Mouse (Mus musculus): ENCODE data around the gene Helt.

Gene Helt

DNA sequence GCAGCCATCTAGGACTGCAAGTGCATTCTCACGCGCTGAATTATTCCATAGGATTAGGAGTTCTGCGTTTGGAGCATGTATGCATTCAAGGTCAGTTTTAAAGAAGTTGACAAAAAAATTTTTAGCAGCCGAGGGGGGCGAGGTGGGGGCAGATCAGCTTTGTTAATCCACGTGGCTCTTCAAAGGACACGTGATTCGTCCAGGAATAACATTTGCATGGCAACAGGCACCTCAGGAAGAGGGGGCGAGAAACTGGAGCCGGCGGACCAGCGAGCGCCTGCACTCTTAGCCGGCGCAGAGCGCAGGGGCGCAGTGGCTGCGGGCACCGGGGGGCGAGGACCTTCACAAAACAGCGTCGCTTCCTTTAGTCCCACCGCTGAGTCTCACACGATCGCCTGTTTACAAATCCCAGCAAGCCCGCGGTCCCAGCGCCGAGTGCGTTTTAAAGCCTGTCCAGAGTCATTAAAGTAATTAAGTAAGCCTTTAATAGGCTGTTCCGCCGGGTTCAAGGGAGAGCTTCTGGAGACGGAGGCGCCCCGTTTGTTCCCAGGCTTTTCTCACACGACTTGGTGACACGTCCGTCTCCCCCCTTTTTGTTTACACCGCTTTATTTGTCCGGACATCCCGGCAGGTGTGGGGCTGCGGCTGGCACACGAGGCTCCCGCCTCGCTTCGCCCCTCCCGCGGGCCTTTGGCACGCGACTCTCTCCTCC, at the start of gene Helt:
Gene Helt (minus strand): TSS at position 491 of the 712 bp plus-strand sequence.
- no peak for DNase-seq

DNA sequence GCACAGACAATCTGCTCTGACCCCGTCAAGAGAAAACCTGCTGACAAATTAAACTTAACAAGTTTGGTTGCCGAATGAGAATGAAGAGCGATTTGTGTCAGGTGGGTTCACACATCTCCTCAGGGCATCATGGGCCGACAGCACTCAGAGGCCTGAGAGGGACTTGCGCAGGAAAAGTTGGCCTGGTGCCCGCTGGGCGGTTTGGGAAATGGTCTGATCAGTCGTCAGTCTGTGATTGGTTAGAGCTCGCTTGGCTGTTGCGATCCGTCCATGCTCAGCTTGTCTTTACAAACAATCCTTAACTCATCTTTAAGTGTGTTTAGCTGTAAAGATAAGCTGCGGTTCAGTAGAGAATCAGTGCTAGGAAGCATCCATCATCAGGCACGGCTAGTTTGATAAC, 47.8 kb upstream of the Helt start:
- peak; percentile 32 for DNase-seq

DNA sequence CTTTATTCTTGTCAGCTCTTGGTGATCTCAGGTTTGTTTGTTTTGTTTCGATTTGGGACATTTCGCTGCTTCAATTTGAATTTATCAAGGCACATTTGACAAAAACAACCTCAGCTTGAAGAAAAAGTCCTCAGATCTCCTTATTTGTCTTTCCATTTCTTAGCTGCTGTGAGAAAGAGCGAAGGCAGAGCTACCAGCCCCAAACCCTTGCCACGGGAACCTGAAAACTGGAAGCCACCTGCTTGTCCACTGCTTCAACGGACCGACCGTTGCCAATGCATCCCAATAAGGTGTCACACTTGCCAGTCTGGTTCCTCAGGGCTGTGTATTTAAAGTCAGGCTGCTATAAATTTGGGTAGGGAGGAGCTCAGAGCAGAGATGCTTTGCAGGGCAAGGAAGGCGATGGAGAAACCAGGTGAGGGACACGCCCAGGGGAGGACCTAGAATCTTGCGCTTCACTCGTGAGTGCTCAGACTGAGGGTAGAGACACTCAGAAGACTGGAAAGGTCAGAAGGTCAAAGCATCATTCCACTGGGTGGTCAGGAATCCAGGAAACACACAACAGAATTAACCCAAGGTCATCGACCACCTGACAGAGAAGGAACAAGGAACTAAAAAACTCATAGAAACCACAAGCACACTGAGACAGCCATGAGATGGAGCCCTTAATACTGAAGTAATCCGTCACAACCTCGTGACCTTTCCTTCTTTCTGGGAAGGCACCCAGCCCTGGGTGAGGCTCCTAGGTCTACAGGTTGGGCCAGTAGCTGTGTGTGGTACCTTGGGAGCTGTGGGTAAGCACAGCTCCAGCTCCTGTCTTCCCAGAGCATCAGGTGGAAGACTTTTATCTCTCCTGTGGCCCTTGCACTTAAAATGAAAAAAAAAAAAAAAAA, 46.2 kb upstream of the Helt start:
- no peak for DNase-seq

DNA sequence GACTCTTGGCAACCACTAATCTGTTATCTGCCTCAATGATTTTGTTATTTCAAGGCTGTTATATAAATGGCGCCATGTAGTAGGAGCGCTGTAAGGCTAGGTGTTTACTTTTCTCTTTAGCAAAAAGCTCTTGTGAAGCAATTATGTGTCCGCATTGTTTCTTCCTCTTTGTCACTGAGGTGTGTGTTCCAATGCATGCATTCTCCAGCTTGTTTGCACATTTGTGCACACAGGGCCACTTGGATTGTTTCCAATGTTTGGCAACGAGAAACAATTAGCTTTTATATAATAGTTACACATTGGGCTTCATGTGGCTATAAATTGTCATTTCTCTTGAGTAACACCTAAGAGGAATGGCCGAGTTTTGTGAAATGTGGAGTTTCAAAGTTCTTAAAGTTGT, 44.8 kb upstream of the Helt start:
- no peak for DNase-seq

DNA sequence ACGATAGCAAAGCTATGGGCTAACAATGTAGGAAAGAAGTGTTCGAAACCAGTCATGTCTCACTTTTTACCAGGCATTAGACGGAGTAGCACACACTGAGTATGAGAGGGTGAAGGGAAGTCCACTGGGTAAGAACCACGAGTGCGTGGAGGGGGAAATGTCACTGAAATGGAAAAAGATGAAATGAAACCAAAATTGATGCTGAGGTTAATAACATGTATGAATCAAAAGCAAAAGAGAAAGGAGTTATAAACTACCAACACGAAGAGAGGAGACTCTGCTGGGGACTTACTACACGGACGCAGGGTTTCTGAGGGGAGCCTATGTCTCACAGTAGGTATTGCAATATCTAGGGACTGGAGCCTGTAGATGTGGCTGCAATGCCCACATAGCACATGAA, 41.9 kb upstream of the Helt start:
- no peak for DNase-seq

DNA sequence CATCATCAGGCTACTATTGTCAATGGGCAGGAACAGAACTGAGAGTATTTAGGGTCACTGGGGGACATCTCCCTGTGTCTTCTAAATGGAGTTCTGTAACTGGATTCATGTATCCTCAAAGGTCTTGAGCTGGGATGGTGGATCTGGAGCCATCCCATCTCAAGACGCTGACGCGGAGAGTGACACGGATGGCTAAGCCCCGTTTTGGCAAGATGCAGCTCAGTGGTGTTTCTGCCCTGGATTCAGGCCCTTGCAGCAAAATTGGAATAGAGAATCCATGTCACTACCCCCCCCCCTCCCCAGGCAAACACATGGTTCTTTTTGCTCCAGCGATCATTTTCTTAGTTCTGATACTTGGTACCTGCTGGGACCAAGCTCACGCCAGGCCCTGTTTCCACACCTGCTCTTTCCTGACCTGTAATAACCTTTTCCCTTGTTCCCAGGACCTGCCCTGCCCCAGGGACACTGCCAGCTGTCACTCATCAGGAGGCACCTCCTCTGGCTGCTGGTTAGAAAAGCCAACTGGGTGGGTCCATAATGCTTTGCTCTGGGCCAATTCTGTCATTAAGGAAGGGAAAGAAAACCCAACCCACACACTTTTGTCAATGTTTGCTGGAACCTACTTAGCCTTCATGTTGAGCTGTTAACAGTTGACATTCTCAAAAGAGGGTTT, 38.1 kb upstream of the Helt start:
- DNase-seq: no peak

DNA sequence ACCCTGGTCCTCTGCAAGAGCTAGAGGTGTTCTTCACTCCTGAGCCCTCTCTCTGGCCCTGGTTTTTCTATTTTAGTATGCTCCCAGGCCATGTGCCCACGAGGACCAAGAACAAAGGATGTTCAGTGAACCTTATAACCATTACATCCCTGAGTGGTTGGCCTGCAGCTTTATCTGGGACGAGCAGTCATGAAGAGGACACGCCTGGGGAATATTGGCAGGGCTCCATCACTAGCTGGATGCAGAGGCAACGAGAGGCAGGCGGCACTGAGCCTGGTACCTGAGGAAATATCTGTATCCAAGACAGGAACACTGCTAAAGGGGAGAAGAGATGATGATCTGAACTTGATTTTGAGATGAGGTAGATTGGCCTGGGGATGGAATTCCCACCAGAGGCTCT, 37.3 kb upstream of the Helt start:
- DNase-seq: no peak

DNA sequence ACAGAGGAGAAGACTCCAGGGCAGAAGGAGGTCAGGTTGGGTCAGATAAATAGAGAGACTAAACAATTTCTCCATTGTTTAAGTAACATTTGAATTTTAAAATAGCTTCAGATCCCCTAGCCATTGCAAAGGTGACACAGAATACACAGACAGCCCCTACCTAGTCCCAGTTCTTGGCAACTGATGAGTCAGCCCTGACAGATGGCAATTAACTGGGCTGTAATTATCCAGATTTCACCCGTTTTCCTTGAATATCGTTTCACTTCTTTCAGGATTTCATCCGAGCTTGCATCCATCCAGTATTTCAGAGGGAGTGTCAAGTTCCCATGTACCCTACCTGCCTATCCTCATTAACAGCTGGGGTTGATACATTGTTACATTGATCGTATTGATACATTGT, 34.9 kb upstream of the Helt start:
- DNase-seq: no peak

DNA sequence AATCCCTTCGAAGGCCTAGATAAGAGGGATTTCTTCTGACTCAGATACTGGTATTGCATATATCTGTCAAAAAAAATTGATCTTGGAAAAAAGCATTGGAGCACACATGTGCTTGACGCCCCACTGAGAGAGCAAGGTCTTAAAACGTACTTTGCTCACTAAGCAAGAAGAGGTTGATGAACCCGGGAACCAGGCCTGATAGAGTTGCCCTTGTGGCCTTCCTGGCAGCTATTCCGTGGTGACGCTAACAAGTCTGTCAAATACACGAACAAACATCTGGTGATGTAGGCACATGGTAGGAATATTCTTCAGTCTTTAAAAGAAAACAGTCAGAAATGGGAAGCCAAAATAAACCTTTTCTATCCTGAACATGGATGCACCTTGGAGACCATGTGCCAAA, 32.8 kb upstream of the Helt start:
- DNase-seq: no peak

DNA sequence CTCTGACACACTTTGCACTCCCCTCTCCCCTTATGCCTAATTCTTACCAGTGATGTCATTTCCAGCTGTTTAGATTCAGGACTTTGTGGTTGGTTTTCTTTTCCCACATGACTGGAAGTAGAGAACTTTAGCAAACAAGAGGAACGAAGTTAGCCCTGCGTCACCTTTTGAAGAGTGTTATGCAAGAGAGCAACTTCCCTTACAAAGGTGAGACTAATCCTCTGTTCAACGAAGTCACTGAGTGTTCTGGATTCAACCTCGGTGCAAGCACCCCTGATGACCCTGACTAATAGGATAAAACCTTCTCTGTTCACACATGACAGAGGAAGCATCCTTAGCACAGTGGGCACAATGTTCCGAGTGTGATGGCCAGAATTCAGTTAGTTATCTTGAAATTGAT, 32.2 kb upstream of the Helt start:
- DNase-seq: no peak

DNA sequence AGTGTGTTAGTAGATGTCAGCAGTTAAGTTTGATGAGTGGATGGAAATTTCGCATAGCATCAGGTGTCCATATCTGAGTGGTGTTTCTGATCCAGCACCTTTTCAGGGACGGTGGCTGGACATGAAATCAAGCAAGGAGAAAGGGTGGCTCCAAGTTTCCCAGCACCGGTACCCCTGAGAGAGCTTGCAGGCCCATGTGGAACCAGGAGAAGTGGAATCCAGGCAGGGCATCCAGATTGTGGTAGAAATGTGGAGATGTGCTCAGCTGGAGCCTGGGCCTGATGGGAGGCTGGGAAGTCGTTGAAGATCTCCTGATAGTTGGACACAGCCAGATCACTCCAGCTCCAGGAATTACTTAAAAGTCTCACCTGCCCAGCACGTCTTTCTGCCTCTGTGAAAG, 30.2 kb upstream of the Helt start:
- no peak for DNase-seq

DNA sequence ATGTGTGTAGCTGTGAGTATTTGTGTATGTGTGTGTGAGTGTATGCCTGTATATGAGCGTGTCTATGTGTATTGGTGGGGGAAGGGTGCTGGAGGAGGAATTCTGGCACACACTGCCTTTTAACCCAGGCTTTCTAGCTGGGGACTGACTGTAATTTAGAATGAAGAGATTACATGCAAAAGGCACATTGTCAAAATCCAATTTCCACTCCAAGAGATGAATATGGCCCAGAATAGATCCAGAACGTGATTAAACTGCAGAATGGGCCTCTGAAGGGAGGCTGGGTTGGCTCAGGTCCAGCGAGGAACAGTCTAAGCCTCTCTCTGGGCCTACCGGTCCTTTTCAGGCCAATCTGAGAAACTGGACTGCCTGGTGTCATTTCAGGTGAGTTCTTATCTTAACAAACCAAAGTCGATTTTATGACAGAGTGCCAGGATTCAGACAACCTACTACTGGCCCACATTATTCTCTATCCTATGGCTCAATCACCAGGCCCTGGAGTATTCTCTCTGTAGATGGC, 29.3 kb upstream of the Helt start:
- DNase-seq: peak; percentile 68

DNA sequence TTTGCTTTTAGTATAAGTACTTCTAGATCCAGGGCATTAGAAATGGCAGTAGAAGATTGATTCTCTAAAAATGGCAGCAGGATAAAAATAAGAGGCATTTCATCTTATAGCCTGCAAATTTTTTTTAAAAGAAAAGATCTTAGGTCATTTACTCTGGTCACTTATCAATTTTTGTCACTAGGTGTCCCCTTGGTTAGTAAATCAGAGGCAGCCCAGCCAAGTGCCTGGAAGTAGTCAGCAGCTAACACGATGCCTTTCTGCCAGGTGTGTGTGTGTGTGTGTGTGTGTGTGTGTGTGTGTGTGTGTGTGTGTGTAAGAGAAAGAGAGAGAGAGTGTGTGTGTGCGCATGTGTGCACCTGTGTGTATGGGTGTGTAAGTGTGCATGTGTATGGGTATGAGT, 28.4 kb upstream of the Helt start:
- no peak for DNase-seq

DNA sequence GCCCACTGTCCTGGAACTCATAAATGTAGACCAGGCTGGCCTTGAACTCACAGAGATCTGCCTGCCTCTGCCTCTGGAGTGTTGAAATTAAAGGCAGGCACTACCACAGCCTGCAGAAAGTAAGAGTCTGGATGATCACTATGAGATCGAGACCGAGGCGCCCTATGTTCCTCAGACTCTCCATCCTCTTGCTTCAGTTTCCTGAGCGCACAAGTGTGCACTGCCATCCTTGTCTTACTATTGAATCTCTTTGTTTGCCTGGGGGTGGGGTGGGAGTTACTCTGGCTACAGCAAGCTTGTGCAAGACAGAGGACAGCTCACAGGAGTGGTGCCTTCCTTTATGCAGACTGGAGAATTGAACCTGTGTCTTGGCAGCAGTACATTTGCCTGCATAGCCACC, 27.9 kb upstream of the Helt start:
- no peak for DNase-seq

DNA sequence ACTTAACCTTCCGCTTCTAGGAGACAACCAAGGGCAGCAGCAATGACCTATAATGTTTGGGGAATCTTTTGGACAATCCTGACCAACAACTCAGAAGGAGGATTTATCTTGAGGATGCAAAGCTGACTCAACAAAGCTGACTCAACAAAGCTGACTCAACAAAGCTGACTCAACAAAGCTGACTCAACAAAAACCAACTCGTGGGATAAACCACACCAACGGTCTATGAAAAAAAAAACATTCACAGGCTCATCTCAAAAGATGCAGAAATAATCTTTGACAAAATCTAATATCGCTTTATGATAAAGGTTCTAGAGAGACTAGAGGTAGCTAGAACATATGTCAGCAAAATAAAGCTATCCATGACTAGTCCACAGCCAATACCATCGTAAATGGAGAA, 24.3 kb upstream of the Helt start:
- DNase-seq: no peak

DNA sequence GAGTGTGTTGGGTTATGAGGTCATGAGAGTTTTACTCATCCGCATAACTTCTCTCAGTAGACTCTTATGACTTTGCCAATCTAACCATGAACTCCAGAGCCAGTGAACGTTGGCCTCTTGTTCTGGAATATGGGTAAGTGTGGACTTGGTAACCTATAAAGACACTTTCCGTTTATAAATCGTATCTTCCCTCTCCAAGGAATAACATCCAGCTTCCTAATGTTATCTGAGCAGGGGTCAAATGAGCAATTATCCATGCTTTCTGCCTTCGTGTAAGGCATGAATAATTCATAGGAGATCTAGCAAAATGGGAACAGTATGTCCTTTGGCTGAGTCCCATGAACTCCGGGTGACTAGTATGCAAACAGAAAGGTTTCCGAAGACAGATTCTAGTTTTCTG, 22.7 kb upstream of the Helt start:
- DNase-seq: no peak

DNA sequence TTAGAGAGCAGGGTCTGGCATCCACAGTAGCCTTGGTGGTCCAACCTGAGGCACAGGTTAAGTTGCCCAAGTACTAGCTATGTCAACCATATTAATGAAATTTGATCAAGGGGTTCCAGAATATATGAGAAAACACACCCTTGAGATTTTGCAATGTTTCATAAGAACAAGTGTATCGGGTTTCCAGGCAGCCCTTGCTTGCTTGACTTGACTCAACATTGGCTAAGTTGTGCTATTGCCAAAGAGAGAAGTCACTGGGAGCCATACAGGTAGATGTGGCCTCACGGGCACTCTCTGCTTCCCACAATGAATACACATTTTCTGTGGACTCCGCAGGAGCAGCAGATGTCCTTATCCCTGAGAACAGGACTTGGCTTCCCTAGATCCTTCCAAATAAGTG, 19.3 kb upstream of the Helt start:
- no peak for DNase-seq

DNA sequence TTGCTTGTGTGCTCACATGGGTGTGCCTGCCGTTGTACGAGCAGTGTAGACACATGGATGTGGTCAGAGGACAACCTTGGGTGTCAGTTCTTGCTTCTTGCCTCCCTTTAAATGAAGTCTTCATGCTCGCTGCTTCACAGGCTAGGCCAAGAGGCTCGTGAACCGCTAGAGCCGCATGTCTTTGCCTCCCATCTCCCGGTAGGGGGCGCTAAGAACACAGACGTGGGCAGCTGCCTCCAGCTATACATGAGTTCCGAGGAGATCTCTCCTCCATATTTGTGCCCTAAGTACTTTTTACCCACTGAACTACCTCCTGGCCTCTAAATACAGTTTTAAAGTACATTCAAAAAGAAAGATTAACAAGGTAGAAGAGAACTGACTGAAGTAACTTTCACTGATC, 16.7 kb upstream of the Helt start:
- DNase-seq: peak; percentile 84

DNA sequence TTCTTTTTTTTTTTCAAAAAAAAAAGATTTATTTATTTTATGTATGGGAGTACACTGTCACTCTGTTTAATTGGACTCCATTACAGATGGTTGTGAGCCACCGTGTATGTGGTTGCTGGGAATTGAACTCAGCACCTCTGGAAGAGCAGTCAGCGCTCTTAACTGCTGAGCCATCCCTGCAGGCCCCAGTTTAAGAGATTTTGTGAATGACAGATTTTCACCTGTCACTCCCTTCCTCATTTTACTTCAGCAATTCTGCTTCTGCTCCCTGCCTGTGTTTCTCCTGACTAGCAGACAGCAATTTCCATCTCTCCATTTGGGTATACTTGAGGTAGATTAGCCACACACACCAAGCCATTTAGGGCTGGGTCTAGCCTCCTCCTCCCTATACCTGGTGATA, 13.7 kb upstream of the Helt start:
- DNase-seq: no peak

DNA sequence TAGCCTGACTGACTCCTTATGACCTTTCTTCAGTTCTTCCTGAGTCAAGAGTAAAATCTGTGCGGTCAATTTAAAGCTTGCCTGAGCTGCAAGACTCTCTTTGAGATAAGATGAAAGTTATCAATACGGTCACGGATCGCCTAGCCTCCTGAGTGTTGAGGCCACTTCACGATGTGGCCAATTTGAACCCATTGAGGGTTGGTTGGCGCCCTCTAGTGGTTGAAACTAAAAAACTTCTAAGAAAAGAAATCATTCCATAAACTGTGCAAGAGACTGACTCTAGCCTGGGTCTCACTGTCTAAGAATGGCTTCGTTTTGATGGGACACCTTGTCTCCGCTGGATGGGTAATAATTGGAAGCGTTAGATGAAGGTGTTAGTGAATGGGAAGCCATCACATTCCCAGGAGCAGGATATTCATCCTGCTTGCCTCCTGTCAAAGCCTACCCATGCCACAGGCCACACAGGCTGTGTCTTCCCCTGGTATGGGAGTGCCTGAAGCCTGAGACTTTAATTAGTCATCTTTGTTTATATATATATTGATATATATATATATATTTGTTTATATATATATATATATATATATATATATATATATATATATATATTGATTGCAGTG, 11.4 kb upstream of the Helt start:
- no peak for DNase-seq

DNA sequence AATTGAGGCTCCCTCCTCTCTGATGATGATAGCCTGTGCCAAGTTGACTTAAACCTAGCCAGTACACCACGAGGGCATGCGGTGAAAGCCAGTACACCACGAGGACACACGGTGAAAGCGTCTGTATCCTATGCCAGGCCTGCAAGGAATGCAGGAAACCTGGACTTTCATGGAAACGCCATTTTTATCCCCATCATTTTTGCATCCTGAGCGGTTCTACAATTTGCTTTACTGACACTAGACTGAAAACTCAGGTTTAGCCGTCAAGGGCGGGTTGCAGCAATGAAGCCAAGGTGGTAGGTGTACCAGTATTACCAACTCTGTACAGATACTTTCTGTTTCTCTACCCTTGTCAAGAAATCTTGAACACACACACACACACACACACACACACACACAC, 7.7 kb upstream of the Helt start:
- DNase-seq: no peak

DNA sequence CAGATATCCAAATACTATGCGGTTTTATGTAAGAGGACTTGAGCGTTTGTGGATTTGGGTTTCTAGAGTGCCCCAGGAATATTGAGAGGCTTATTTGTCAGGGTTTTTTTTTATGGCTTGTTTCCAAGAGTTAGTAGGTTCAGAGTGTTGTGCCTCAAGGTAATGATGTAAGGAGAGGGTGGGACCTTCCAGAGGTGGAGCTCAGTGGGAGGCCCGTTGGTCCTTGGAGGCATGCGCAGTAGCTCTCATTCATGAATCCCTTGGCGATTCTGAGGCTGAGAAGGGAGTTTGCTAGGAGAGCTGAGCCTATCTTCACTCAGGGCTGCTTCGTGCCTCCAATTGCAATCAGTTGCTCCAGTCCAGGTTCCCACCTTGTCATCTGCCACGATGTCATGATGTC, 4.4 kb upstream of the Helt start:
- no peak for DNase-seq

DNA sequence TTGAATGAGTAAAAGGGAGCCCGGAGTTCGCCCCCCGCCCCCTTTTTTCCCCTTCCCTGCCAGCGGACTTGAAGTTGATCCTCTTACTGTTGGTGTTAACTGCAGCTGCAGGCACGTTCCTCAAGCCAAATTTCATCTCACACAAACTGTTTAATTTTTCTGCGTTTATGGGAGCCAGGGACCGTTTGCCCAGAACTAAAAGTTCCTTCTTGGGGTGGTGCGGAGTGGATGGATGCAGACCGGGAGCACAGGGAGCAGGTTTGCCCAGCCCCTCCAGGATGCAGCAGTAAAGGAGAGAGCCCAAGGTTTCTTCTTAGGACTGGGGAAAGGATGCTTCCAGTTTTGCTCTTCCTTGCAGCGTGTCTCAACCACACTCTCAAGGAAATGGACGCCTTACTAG, 2.1 kb upstream of the Helt start:
- no peak for DNase-seq
